Mouse (Mus musculus) heart, adult 2 months (tissue): ENCODE measurements around the gene Josd2. TPM values are rescaled to one million over a fixed set of nuclear protein-coding genes. Genes with fewer than 3 reads are reported as not detected.

Source experiments
- DNase-seq, 2 experiments: peaks; one replicate each; pipeline ENCODE4 v3.0.0; 2021
- H3K27ac ChIP-seq: fragments of 200-600 bp; 2 replicates; pipeline ENCODE4 v1.8.1; 2022
- H3K27me3 ChIP-seq: fragments of 200-500 bp; 2 replicates; pipeline ENCODE4 v1.6.1; 2012; ENCODE audit warnings: mild to moderate bottlenecking, low read length, inconsistent platforms, mixed read lengths; ENCODE audit not compliant: control insufficient read depth, insufficient read depth
- H3K36me3 ChIP-seq: fragments of 200-500 bp; 2 replicates; pipeline ENCODE4 v1.6.1; 2012; ENCODE audit warnings: low read length, inconsistent platforms; ENCODE audit not compliant: control insufficient read depth, insufficient read depth
- H3K4me1 ChIP-seq: fragments of 200-500 bp; 2 replicates; pipeline ENCODE4 v1.6.1; 2011; ENCODE audit warnings: low read length; ENCODE audit not compliant: control insufficient read depth, insufficient read depth
- H3K4me3 ChIP-seq: fragments of 200-600 bp; 2 replicates; pipeline ENCODE4 v1.8.1; 2022
- H3K79me2 ChIP-seq: fragments of 200-500 bp; replicated peaks from 2 replicates; pipeline ENCODE4 v1.6.1; 2012; ENCODE audit warnings: mild to moderate bottlenecking, inconsistent platforms, low read length, moderate library complexity, mixed read lengths; ENCODE audit not compliant: control insufficient read depth, insufficient read depth
- H3K9ac ChIP-seq: fragments of 200-500 bp; 2 replicates; pipeline ENCODE4 v1.6.1; 2012; ENCODE audit warnings: low read depth, mild to moderate bottlenecking, control low read depth, inconsistent platforms, low read length, mixed read lengths
- CTCF ChIP-seq: fragments of 200-600 bp; IDR thresholded peaks from 2 replicates; pipeline ENCODE4 v1.8.1; 2022; ENCODE audit warnings: antibody characterized with exemption, mild to moderate bottlenecking, moderate library complexity
- EP300 ChIP-seq: fragments of 200-500 bp; IDR thresholded peaks from 2 replicates; pipeline ENCODE4 v1.6.1; 2011; ENCODE audit warnings: low read depth, low read length, control low read depth; ENCODE audit not compliant: insufficient read depth
- POLR2A ChIP-seq: fragments of 200-500 bp; IDR thresholded peaks from 2 replicates; pipeline ENCODE4 v1.6.1; 2011; ENCODE audit warnings: mild to moderate bottlenecking, low read depth, low read length, control low read depth; ENCODE audit not compliant: insufficient read depth
- WGBS: fragments of 180-500 bp; shearing (Covaris S2); methylation state at CpG from one replicate; pipeline ENCODE4 v1.1.7; 2018; 5-methylcytosine and 5-hydroxymethylcytosine counted together
- intact Hi-C: fragments of 180-260 bp; cut with DNase I; formaldehyde crosslinking; loops from one replicate; pipeline ENCODE4 v1.15.1; 2025
- polyA plus RNA-seq: library from polyadenylated mRNA; depleted of rRNA; stranded (reverse); fragments of >200 nt; gene quantifications from 2 replicates; pipeline ENCODE4 v1.2.3, GENCODE M21; 2012
- total RNA-seq, 2 experiments: library from RNA; stranded (reverse); gene quantifications; 2 replicates each; pipeline ENCODE4 v1.2.3; 2021

Josd2 gene
- total and polyA plus RNA-seq, 3 experiments: 139 to 242 (median 147) TPM

DNA sequence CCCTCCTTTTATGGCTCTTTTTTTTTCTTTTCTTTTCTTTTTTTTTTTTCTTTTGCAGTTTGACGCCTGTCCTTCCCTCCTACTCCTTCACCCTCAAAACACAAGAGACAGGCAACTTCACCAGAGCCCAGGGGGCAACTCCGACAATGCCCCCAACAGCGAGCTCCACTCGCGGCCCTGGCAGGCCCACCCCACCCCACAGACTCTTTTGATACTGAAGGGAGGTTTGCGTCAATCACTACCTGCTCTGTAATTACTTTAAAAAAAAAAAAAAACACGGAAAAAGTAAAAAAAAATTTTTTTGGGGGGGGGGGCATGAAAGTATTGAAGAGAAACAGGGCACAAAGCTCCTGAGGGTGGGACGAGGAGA is 4.7 kb upstream of the Josd2 start:
- Histone ChIP-seq H3K79me2 (no peaks in the 10 kb centered on the region), H3K4me1 (peaks cover 2% of the 10 kb centered on the region; the same call in 1 of the 2 replicates), H3K27ac (no peak overlapping the region), H3K9ac (no peak overlapping the region), H3K36me3 (no peaks in the 10 kb centered on the region), H3K4me3 (no peak overlapping the region), H3K27me3 (peaks cover 3% of the 10 kb centered on the region; the same call in 1 of the 2 replicates)
- no peak for DNase-seq
- TF ChIP-seq CTCF: no peak
- no peak for TF ChIP-seq POLR2A
- TF ChIP-seq EP300: no peak
- WGBS: 46% methylated on average over 8 of the region's 8 CpGs
- intact Hi-C loops: no loop called here

DNA sequence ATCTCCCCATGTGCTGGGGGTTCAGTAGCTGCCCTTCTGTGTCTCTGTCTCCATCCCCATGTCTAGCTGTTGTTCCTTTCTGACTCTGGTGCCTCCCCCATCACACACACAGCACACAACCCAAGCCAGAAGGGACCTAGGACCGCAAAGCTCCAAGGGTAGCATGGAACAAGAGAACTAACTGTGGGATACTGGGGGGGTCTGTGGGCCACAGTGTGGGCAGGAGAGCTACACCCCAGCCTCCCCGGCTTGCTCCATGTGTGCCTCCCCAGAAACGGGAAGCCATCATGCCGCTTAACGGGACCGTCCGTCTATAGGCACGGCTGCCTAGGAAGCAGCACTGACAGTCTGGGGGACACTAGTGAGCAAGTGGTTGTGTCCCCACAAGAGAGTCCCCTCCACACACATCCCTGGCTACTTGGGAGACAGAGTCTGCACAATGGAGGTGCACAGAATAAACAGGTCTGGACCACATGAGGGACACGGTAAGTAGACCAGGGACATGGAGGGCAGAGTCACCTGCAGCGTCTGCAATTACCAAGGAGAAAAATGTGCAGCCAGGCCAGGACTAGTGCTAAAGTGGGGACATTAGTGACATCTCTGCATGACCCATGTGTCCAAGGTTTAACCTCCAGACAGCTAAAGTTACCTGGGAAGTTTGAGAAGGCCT is 4.1 kb upstream of the Josd2 start:
- DNase-seq: no peak
- Histone ChIP-seq H3K27ac (no peak overlapping the region), H3K4me1 (peaks cover 4% of the 10 kb centered on the region), H3K36me3 (no peaks in the 10 kb centered on the region), H3K27me3 (peaks cover 3% of the 10 kb centered on the region; the same call in 1 of the 2 replicates), H3K9ac (no peak overlapping the region), H3K4me3 (no peak overlapping the region), H3K79me2 (no peaks in the 10 kb centered on the region)
- intact Hi-C loops: no loop called here
- TF ChIP-seq EP300 (no peak), CTCF (no peak), POLR2A (no peak)
- 84% methylated on average over 10 of the region's 10 CpGs for WGBS

DNA sequence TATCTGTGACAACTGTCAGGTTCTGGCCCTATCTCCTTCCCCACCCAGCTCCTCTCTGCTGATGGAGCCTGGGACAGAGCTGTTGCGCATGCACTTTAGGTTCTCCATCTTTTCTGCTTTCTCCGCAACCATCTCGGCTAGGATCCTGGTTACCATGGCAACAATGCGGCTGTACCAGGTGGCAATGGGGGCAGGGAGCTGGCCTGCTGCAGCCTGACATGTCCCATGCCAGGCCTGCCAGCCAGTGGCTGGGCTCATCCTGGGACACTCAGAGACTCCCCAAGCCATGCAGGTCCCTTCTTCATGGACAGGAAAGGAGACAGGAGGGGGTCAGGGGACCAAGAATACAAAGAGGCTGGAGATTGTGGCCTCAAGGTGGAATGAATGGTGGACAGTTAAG is 3.3 kb upstream of the Josd2 start:
- intact Hi-C loops: no loop called here
- TF ChIP-seq CTCF (no peak), POLR2A (no peak), EP300 (no peak)
- no peak for DNase-seq
- Histone ChIP-seq H3K4me1 (peaks cover 5% of the 10 kb centered on the region), H3K27me3 (peaks cover 3% of the 10 kb centered on the region; the same call in 1 of the 2 replicates), H3K27ac (no peak overlapping the region), H3K79me2 (no peaks in the 10 kb centered on the region), H3K9ac (no peak overlapping the region), H3K36me3 (no peaks in the 10 kb centered on the region), H3K4me3 (no peak overlapping the region)
- WGBS: 46% methylated on average over 4 of the region's 4 CpGs

DNA sequence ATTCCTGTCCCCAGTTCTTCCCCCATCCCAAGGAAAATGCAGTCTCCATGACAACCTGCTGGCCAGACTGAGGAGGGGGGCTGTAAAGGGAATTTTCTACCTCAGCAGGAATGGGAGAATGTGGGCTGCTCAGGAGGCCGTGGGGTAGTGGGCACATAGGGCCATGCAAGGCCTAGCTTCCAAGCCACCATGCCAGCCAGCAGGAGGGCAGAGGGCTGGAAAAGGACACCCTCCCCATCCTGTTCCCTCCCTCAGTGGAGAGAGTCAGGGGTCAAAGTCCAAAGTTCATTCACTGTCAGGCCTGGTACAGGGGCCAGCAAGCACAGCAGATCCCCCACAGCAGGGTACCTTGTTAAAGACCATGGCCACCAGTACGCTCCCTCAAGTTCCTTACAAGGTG is 2.7 kb upstream of the Josd2 start, which contains the start of gene Aspdh:
Aspdh (plus strand) TSS at position 281 of the 400 bp plus-strand sequence.
- H3K9ac ChIP-seq: no peak within 1 kb of the TSS
- H3K27ac ChIP-seq: no peak within 1 kb of the TSS
- no peaks in the 10 kb centered on the region for H3K36me3 ChIP-seq
- WGBS: 82% methylated on average over 2 of the region's 2 CpGs
- H3K79me2 ChIP-seq: no peaks in the 10 kb centered on the region
- no peak for DNase-seq
- H3K4me3 ChIP-seq: no peak within 1 kb of the TSS
- H3K27me3 ChIP-seq: peaks cover 3% of the 10 kb centered on the region; the same call in 1 of the 2 replicates
- no peak for TF ChIP-seq CTCF
- TF ChIP-seq EP300: no peak
- no peak for TF ChIP-seq POLR2A
- H3K4me1 ChIP-seq: peaks cover 5% of the 10 kb centered on the region
- intact Hi-C loops: loop anchor here (5.0 kb wide), 2 partner anchors 158 to 218 kb away; partner anchors contain the start of genes 1700028J19Rik, 2410002F23Rik and Clec11a

DNA sequence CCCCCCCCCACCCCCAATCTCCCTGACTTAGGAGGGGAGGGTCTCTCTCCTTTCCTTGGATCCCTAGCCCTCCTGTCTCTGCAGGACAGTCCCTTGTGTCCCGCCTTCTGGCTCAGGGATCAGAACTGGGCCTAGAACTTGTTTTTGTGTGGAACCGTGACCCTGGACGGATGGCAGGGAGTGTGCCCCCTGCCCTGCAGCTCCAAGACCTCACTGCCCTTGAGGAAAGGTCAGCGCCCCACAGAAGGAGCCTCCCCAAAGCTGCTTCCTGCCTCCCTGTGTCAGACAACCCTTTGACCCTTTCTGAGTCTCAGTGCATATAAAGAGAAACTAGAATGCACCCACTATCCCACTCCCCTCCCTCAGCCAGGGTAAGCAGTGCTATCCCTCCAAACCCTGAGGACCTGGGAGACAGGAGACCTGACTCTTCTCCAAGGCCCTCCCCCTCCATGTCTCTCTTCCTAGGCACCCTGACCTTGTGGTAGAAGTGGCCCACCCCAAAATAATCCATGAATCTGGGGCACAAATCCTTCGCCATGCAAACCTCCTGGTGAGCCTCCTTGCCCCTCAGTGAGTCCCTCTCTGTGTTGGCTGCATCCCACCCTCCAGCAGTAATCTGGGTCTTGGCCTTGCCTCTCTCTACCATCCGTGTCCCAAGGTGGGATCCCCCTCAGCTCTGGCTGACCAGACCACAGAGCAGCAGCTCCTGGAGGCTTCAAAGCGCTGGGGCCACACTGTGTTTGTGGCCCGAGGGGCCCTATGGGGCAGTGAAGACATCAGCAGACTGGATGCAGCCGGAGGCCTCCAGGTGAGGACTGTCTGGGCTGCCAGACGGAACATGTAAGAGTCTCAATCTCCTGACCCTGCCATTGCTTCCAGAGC is 1.5 kb upstream of the Josd2 start:
- Histone ChIP-seq H3K36me3 (no peaks in the 10 kb centered on the region), H3K4me3 (no peak overlapping the region), H3K4me1 (peaks cover 6% of the 10 kb centered on the region), H3K27ac (no peak overlapping the region), H3K9ac (no peak overlapping the region), H3K27me3 (peaks cover 3% of the 10 kb centered on the region; the same call in 1 of the 2 replicates), H3K79me2 (no peaks in the 10 kb centered on the region)
- TF ChIP-seq POLR2A (no peak), EP300 (no peak)
- DNase-seq: no peak
- intact Hi-C loops: loop anchor here (2.0 to 5.0 kb wide), 3 partner anchors 91 to 219 kb away; partner anchors contain the start of genes 1700028J19Rik, 2410002F23Rik and Clec11a
- 82% methylated on average over 10 of the region's 10 CpGs for WGBS
